Mouse (Mus musculus) skeletal muscle tissue, adult 2 months (tissue): ENCODE measurements at regions not wholly inside any gene's neighbourhood (a gene's known extent, or its start where the extent isn't known, plus 50 kb on each side); places are given as distances from the start of the nearest gene placed in this dataset.

Experiments used
- DNase-seq: peaks from one replicate; pipeline ENCODE4 v3.0.0-alpha.2; 2012; ENCODE audit warnings: low read depth, low spot score

GRCm38 (mm10) chr2:74187963-74188790 is 277.1 kb upstream of the Atp5g3 start:
- no peak for DNase-seq

GRCm38 (mm10) chr2:74178106-74178505 is 267.0 kb upstream of the Atp5g3 start:
- DNase-seq = no peak

GRCm38 (mm10) chr2:74168776-74169570 is 257.8 kb upstream of the Atp5g3 start:
- no peak for DNase-seq

GRCm38 (mm10) chr2:74168307-74168706 is 257.2 kb upstream of the Atp5g3 start:
- no peak for DNase-seq

- no peak for DNase-seq
Observed at GRCm38 (mm10) chr2:74154062-74154461, 242.9 kb upstream of the Atp5g3 start.

GRCm38 (mm10) chr2:74153247-74153850 is 242.2 kb upstream of the Atp5g3 start:
- peak; percentile 18 for DNase-seq

GRCm38 (mm10) chr2:74152534-74153246 is 241.6 kb upstream of the Atp5g3 start:
- no peak for DNase-seq

- no peak for DNase-seq
Observed at GRCm38 (mm10) chr2:74147193-74147592, 236.1 kb upstream of the Atp5g3 start.

GRCm38 (mm10) chr2:74136624-74137003 is 225.5 kb upstream of the Atp5g3 start:
- no peak for DNase-seq

GRCm38 (mm10) chr2:74135963-74136623 is 225.0 kb upstream of the Atp5g3 start:
- no peak for DNase-seq

GRCm38 (mm10) chr2:74130141-74130588 is 219.0 kb upstream of the Atp5g3 start:
- DNase-seq = no peak

GRCm38 (mm10) chr2:74128782-74129538 is 217.8 kb upstream of the Atp5g3 start:
- no peak for DNase-seq

- DNase-seq = no peak
Observed at GRCm38 (mm10) chr2:74127136-74127535, 216.0 kb upstream of the Atp5g3 start.

- DNase-seq = no peak
Observed at GRCm38 (mm10) chr2:74124252-74124651, 213.1 kb upstream of the Atp5g3 start.

GRCm38 (mm10) chr2:74123360-74124074 is 212.4 kb upstream of the Atp5g3 start:
- no peak for DNase-seq

GRCm38 (mm10) chr2:74122937-74123336 is 211.8 kb upstream of the Atp5g3 start:
- no peak for DNase-seq

- DNase-seq = no peak
Observed at GRCm38 (mm10) chr2:74120051-74120450, 208.9 kb upstream of the Atp5g3 start.

GRCm38 (mm10) chr2:74119167-74119937 is 208.2 kb upstream of the Atp5g3 start:
- DNase-seq = no peak

GRCm38 (mm10) chr2:74106472-74106871 is 195.3 kb upstream of the Atp5g3 start:
- no peak for DNase-seq
